Mouse (Mus musculus) embryonic fibroblast, embryonic 13.5 days (primary cell): ENCODE results near the gene Cdh6. TPM values are rescaled to one million over a fixed set of nuclear protein-coding genes. Genes with fewer than 3 reads are reported as not detected.

ENCODE experiments used
- H3K27ac ChIP-seq: 2 replicates; pipeline ENCODE4 v1.5.1; 2012; ENCODE audit warnings: low read length, control low read depth, inconsistent platforms; ENCODE audit not compliant: insufficient read depth
- H3K4me1 ChIP-seq: 2 replicates; pipeline ENCODE4 v1.6.1; 2011; ENCODE audit warnings: low read length; ENCODE audit not compliant: control insufficient read depth, insufficient read depth
- H3K4me3 ChIP-seq: 2 replicates; pipeline ENCODE4 v1.5.1; 2011; ENCODE audit warnings: mild to moderate bottlenecking, control low read depth, low read length; ENCODE audit not compliant: insufficient read depth
- CTCF ChIP-seq: IDR thresholded peaks from 2 replicates; pipeline ENCODE4 v1.5.1; 2011; ENCODE audit warnings: mild to moderate bottlenecking, control low read depth, low read length, moderate library complexity, borderline replicate concordance; ENCODE audit not compliant: insufficient read depth
- POLR2A ChIP-seq: IDR thresholded peaks from 2 replicates; pipeline ENCODE4 v1.6.1; 2011; ENCODE audit warnings: low read depth, mild to moderate bottlenecking, control low read depth, low read length, moderate library complexity
- polyA plus RNA-seq: library from polyadenylated mRNA; stranded (reverse); fragments of >200 nt; gene quantifications from 2 replicates; pipeline ENCODE4 v1.2.4, GENCODE M21; 2011; ENCODE audit warnings: low read depth; ENCODE audit not compliant: missing spikeins, insufficient read length

Cdh6 gene
- 2.4 and 3.7 TPM in 2 replicates for polyA plus RNA-seq

- TF ChIP-seq CTCF (peak; percentile 4; the same call in 1 of the 2 replicates), POLR2A (peak; percentile 46)
- H3K4me3 ChIP-seq, result peak within 1 kb of the TSS; percentile 49
- peaks cover 2% of the 10 kb centered on the region; the same call in 1 of the 2 replicates for H3K4me1 ChIP-seq
- no peak within 1 kb of the TSS for H3K27ac ChIP-seq
Measured at GRCm38 (mm10) chr15:13173071-13173778, at the start of gene Cdh6. Cdh6 (minus strand) TSS chr15:13173675.

- Histone ChIP-seq H3K27ac (no peak overlapping the region), H3K4me1 (no peaks in the 10 kb centered on the region), H3K4me3 (no peak overlapping the region)
- TF ChIP-seq CTCF (no peak), POLR2A (no peak)
Measured at GRCm38 (mm10) chr15:13219727-13220454, 46.4 kb upstream of the Cdh6 start.

- H3K4me3 ChIP-seq, result no peak overlapping the region
- H3K27ac ChIP-seq, result no peak overlapping the region
- H3K4me1 ChIP-seq, result no peaks in the 10 kb centered on the region
- TF ChIP-seq POLR2A (no peak), CTCF (no peak)
Measured at GRCm38 (mm10) chr15:13217800-13218199, 44.3 kb upstream of the Cdh6 start.

- H3K4me1 ChIP-seq, result no peaks in the 10 kb centered on the region
- H3K4me3 ChIP-seq, result no peak overlapping the region
- no peak overlapping the region for H3K27ac ChIP-seq
- TF ChIP-seq CTCF (no peak), POLR2A (no peak)
Measured at GRCm38 (mm10) chr15:13217161-13217560, 43.7 kb upstream of the Cdh6 start.

- Histone ChIP-seq H3K4me1 (no peaks in the 10 kb centered on the region; the same call in 1 of the 2 replicates), H3K27ac (no peak overlapping the region), H3K4me3 (no peak overlapping the region)
- TF ChIP-seq POLR2A, result no peak
- TF ChIP-seq CTCF, result no peak
Measured at GRCm38 (mm10) chr15:13212956-13213355, 39.5 kb upstream of the Cdh6 start.

- Histone ChIP-seq H3K4me1 (no peaks in the 10 kb centered on the region; the same call in 1 of the 2 replicates), H3K4me3 (no peak overlapping the region), H3K27ac (no peak overlapping the region)
- TF ChIP-seq CTCF, result no peak
- TF ChIP-seq POLR2A, result no peak
Measured at GRCm38 (mm10) chr15:13212027-13212685, 38.7 kb upstream of the Cdh6 start.

GRCm38 (mm10) chr15:13210186-13210585 lies 36.7 kb upstream of the Cdh6 start:
- Histone ChIP-seq H3K4me1 (no peaks in the 10 kb centered on the region; the same call in 1 of the 2 replicates), H3K27ac (no peak overlapping the region), H3K4me3 (no peak overlapping the region)
- TF ChIP-seq CTCF, result no peak
- TF ChIP-seq POLR2A, result no peak

GRCm38 (mm10) chr15:13208716-13209115 lies 35.2 kb upstream of the Cdh6 start:
- Histone ChIP-seq H3K4me3 (no peak overlapping the region), H3K27ac (no peak overlapping the region), H3K4me1 (no peaks in the 10 kb centered on the region; the same call in 1 of the 2 replicates)
- TF ChIP-seq POLR2A (no peak), CTCF (no peak)

GRCm38 (mm10) chr15:13196237-13196636 lies 22.8 kb upstream of the Cdh6 start:
- Histone ChIP-seq H3K4me1 (0 out of 2 replicates have a peak, but pooled peaks cover 2% of the 10 kb centered on the region), H3K4me3 (no peak overlapping the region), H3K27ac (no peak overlapping the region)
- TF ChIP-seq CTCF, result no peak
- TF ChIP-seq POLR2A, result no peak

GRCm38 (mm10) chr15:13194048-13194447 lies 20.6 kb upstream of the Cdh6 start:
- no peak overlapping the region for H3K27ac ChIP-seq
- 0 out of 2 replicates have a peak, but pooled peaks cover 2% of the 10 kb centered on the region for H3K4me1 ChIP-seq
- no peak overlapping the region for H3K4me3 ChIP-seq
- TF ChIP-seq CTCF (no peak), POLR2A (no peak)
